7 mouse cellular contexts compared by ENCODE assay signal in genomic region chr3:129969432-129970395, GRCm38 (mm10). TPM values are rescaled to one million over a fixed set of nuclear protein-coding genes. Genes with fewer than 3 reads are reported as not detected.
DNase-seq lines count a peak whose midpoint lies in the region; ATAC-seq lines count a peak whose summit lies in the region.

Mcub (minus strand) TSS chr3:129970206.

- H3K4me2 ChIP-seq in liver, embryonic 16.5 days (ENCODE audit: low read depth, low read length), result peak within 1 kb of the TSS; percentile 82

- under 1% methylated on average over 63 of the region's 63 CpGs for WGBS in liver, embryonic 16.5 days (ENCODE audit: insufficient replicate concordance)

- H3K9me3 ChIP-seq in liver, embryonic 16.5 days (replicated peaks; ENCODE audit: control insufficient read depth, low read length), result no peaks in the 10 kb centered on the region

- peak within 1 kb of the TSS; percentile 64 for H3K4me3 ChIP-seq in brown adipose tissue, adult 24 weeks (ENCODE audit: insufficient read depth, low read depth, low read length)
- peak within 1 kb of the TSS; percentile 67 for H3K4me3 ChIP-seq in liver, embryonic 16.5 days (ENCODE audit: low read depth, low read length)

- ATAC-seq in inflammation-experienced regulatory T-cells, adult 6 months, result peak; percentile 95
- ATAC-seq in liver, embryonic 16.5 days (ENCODE audit: low read depth), result peak; percentile 87

- H3K27ac ChIP-seq in brown adipose tissue, adult 24 weeks (replicated peaks; ENCODE audit: low read depth, low read length), result no peak within 1 kb of the TSS
- H3K27ac ChIP-seq in liver, embryonic 16.5 days (ENCODE audit: low read length), result peak within 1 kb of the TSS; percentile 41; the same call in 1 of the 2 replicates

- peak; percentile 72 for DNase-seq in NIH3T3 (ENCODE audit: low read depth)
- DNase-seq in gastrocnemius, postnatal 14 days, result peak; percentile 27
- peak; percentile 67 for DNase-seq in neural tube, embryonic 10.5 days (ENCODE audit: extremely low spot score, low spot score)
- DNase-seq in thymus, postnatal 14 days, result peak; percentile 66

- H3K36me3 ChIP-seq in liver, embryonic 16.5 days (ENCODE audit: control insufficient read depth, insufficient read depth), result no peaks in the 10 kb centered on the region

- peaks cover 16% of the 10 kb centered on the region for H3K27me3 ChIP-seq in liver, embryonic 16.5 days (ENCODE audit: control insufficient read depth, insufficient read depth, low read depth, low read length)

- no peaks in the 10 kb centered on the region; the same call in 1 of the 2 replicates for H3K4me1 ChIP-seq in brown adipose tissue, adult 24 weeks (ENCODE audit: control insufficient read depth, insufficient read depth, insufficient read length, low read length)
- H3K4me1 ChIP-seq in liver, embryonic 16.5 days (ENCODE audit: control insufficient read depth, low read depth, low read length), result peaks cover 12% of the 10 kb centered on the region

- intact Hi-C loops in gastrocnemius, postnatal 14 days (cut with DNase I; ENCODE audit: low total_unique reads), result no loop called here

- peak within 1 kb of the TSS; percentile 65 for H3K9ac ChIP-seq in liver, embryonic 16.5 days (ENCODE audit: low read depth, low read length)

RNA-seq across cellular contexts. Expression of gene Mcub, which starts in this region (rescaled TPM):
- polyA plus RNA-seq in brown adipose tissue, adult 24 weeks (2012; ENCODE audit: insufficient read depth, insufficient read length, missing spikeins), result 1.1 and 3.3 TPM in 2 replicates
- 1 to 10 TPM in 1 of 2 experiments, under 1 TPM in 1; 0.98 to 1.4 TPM for total RNA-seq in gastrocnemius, postnatal 14 days (2021)
- polyA plus RNA-seq in inflammation-experienced regulatory T-cells, adult 6 months (2017; shearing (Covaris generic)), result 10 to 100 TPM; 19.8 to 26.4 (median 20.9) TPM
- polyA plus RNA-seq in liver, embryonic 16.5 days (2015; fragmentation: Nextera tagmentation; extraction: Ambion mirVana), result 14.9 and 15.4 TPM in 2 replicates
